Mouse (Mus musculus) telencephalon, adult 2 months (tissue): Measurements from ENCODE around the gene Rbm44.
A peak's percentile ranks its signal among the peaks of the same experiment; 100 is the strongest.

Experiments used
- DNase-seq: peaks from one replicate; pipeline ENCODE4 v3.0.0-alpha.2; 2011; ENCODE audit warnings: low read depth, low spot score

Rbm44 gene

GRCm38 (mm10) chr1:91209343-91209742 lies 64.5 kb downstream of the Rbm44 start:
- peak; percentile 83 for DNase-seq

GRCm38 (mm10) chr1:91209785-91210184 lies 64.9 kb downstream of the Rbm44 start:
- DNase-seq, result peak; percentile 87

GRCm38 (mm10) chr1:91211099-91211498 lies 66.2 kb downstream of the Rbm44 start:
- DNase-seq, result no peak

- DNase-seq, result no peak
Observed at GRCm38 (mm10) chr1:91211591-91212008, 66.7 kb downstream of the Rbm44 start.

GRCm38 (mm10) chr1:91215264-91215663 lies 70.4 kb downstream of the Rbm44 start:
- DNase-seq, result no peak

- no peak for DNase-seq
Observed at GRCm38 (mm10) chr1:91215981-91216380, 71.1 kb downstream of the Rbm44 start.

- no peak for DNase-seq
Observed at GRCm38 (mm10) chr1:91216504-91217267, 71.8 kb downstream of the Rbm44 start.

GRCm38 (mm10) chr1:91219641-91220321 lies 74.9 kb downstream of the Rbm44 start:
- DNase-seq, result no peak

GRCm38 (mm10) chr1:91220322-91220672 lies 75.4 kb downstream of the Rbm44 start:
- no peak for DNase-seq
